In the genomic region with DNA sequence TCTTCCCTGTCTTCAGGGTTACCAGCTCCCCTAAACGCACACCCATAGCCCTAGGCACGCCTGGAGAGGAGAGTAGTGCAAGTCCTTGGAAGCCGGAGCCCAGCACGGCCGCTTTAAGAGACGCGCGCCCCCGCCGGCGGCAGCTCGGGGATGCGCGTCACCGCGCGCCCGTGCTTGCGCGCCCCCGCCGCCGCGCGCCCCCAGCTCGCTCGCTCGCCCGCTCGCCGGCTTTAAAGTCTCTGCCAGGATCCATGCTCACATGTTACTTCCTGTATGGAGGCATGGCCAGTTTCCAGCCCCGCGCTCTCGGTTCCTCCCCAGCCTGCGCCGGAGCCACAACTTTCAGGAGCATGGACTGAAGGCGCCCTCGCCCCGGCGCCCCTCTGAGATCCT, we compare ENCODE assay signal across 8 mouse cellular contexts. TPM values are rescaled to one million over a fixed set of nuclear protein-coding genes. Genes with fewer than 3 reads are reported as not detected.
DNase-seq lines count a peak whose midpoint lies in the region; ATAC-seq lines count a peak whose summit lies in the region.

A gene (plus strand): TSS at position 260 of the 393 bp plus-strand sequence.

- peak within 1 kb of the TSS; percentile 77 for H3K4me2 ChIP-seq in heart, embryonic 11.5 days
- H3K4me2 ChIP-seq in kidney, embryonic 15.5 days: peak within 1 kb of the TSS; percentile 81
- peak within 1 kb of the TSS; percentile 94 for H3K4me2 ChIP-seq in limb, embryonic 12.5 days
- H3K4me2 ChIP-seq in midbrain, embryonic 15.5 days: peak within 1 kb of the TSS; percentile 66

- peaks cover 12% of the 10 kb centered on the region for H3K27me3 ChIP-seq in forebrain, embryonic 10.5 days (ENCODE audit: poor library complexity, severe bottlenecking)
- H3K27me3 ChIP-seq in heart, embryonic 11.5 days (ENCODE audit: control insufficient read depth, insufficient read depth, low read length): no peaks in the 10 kb centered on the region
- H3K27me3 ChIP-seq in kidney, embryonic 15.5 days: no peaks in the 10 kb centered on the region
- H3K27me3 ChIP-seq in limb, embryonic 12.5 days: no peaks in the 10 kb centered on the region
- H3K27me3 ChIP-seq in midbrain, embryonic 15.5 days (replicated peaks): no peaks in the 10 kb centered on the region

- peak; percentile 28 for DNase-seq in thymus, postnatal 4 days
- no peak for DNase-seq in thymus, postnatal 14 days
- peak; percentile 87 for DNase-seq in forebrain, embryonic 10.5 days (ENCODE audit: extremely low spot score, low spot score)
- peak; percentile 72 for DNase-seq in telencephalon, adult 2 months (ENCODE audit: low read depth, low spot score)

- peak within 1 kb of the TSS; percentile 96 for H3K27ac ChIP-seq in forebrain, embryonic 10.5 days
- H3K27ac ChIP-seq in heart, embryonic 11.5 days (ENCODE audit: low read depth, low read length): peak within 1 kb of the TSS; percentile 95
- peak within 1 kb of the TSS; percentile 99 for H3K27ac ChIP-seq in kidney, embryonic 15.5 days
- H3K27ac ChIP-seq in limb, embryonic 12.5 days: peak within 1 kb of the TSS; percentile 99
- H3K27ac ChIP-seq in midbrain, embryonic 15.5 days: peak within 1 kb of the TSS; percentile 94

- H3K9ac ChIP-seq in heart, embryonic 11.5 days (ENCODE audit: low read depth, low read length): peak within 1 kb of the TSS; percentile 86
- H3K9ac ChIP-seq in kidney, embryonic 15.5 days: peak within 1 kb of the TSS; percentile 91
- H3K9ac ChIP-seq in limb, embryonic 12.5 days (replicated peaks): peak within 1 kb of the TSS; percentile 94
- peak within 1 kb of the TSS; percentile 88 for H3K9ac ChIP-seq in midbrain, embryonic 15.5 days

- under 1% methylated on average over 40 of the region's 40 CpGs for WGBS in forebrain, embryonic 10.5 days
- under 1% methylated on average over 40 of the region's 40 CpGs for WGBS in heart, embryonic 11.5 days (ENCODE audit: insufficient replicate concordance)
- WGBS in kidney, embryonic 15.5 days: under 1% methylated on average over 40 of the region's 40 CpGs
- under 1% methylated on average over 40 of the region's 40 CpGs for WGBS in limb, embryonic 12.5 days
- WGBS in midbrain, embryonic 15.5 days: 1% methylated on average over 40 of the region's 40 CpGs

- 0 out of 2 replicates have a peak, but pooled peaks cover 3% of the 10 kb centered on the region for H3K36me3 ChIP-seq in forebrain, embryonic 10.5 days (replicated peaks)
- H3K36me3 ChIP-seq in heart, embryonic 11.5 days (ENCODE audit: control insufficient read depth, insufficient read depth, low read length): no peaks in the 10 kb centered on the region
- H3K36me3 ChIP-seq in kidney, embryonic 15.5 days: no peaks in the 10 kb centered on the region
- peaks cover under 1% of the 10 kb centered on the region; the same call in 1 of the 2 replicates for H3K36me3 ChIP-seq in limb, embryonic 12.5 days
- H3K36me3 ChIP-seq in midbrain, embryonic 15.5 days (replicated peaks): no peaks in the 10 kb centered on the region

- peak; percentile 81 for ATAC-seq in heart, embryonic 11.5 days (replicated peaks; ENCODE audit: insufficient number of reproducible peaks, low FRiP score, low TSS enrichment)
- peak; percentile 87 for ATAC-seq in kidney, embryonic 15.5 days (replicated peaks; ENCODE audit: low FRiP score)
- ATAC-seq in limb, embryonic 12.5 days (ENCODE audit: insufficient number of reproducible peaks, insufficient read depth, low FRiP score, low TSS enrichment, low read depth): peak; percentile 89
- peak; percentile 88 for ATAC-seq in midbrain, embryonic 15.5 days (replicated peaks)

- H3K4me3 ChIP-seq in forebrain, embryonic 10.5 days: peak within 1 kb of the TSS; percentile 88
- peak within 1 kb of the TSS; percentile 73 for H3K4me3 ChIP-seq in heart, embryonic 11.5 days (ENCODE audit: low read depth, low read length)
- peak within 1 kb of the TSS; percentile 73 for H3K4me3 ChIP-seq in kidney, embryonic 15.5 days (replicated peaks)
- H3K4me3 ChIP-seq in limb, embryonic 12.5 days (replicated peaks): peak within 1 kb of the TSS; percentile 79
- H3K4me3 ChIP-seq in midbrain, embryonic 15.5 days: peak within 1 kb of the TSS; percentile 72

- H3K4me1 ChIP-seq in forebrain, embryonic 10.5 days: peaks cover 41% of the 10 kb centered on the region
- H3K4me1 ChIP-seq in heart, embryonic 11.5 days (ENCODE audit: control insufficient read depth, insufficient read depth, low read length): 0 out of 2 replicates have a peak, but pooled peaks cover 8% of the 10 kb centered on the region
- peaks cover 29% of the 10 kb centered on the region for H3K4me1 ChIP-seq in kidney, embryonic 15.5 days
- peaks cover 23% of the 10 kb centered on the region for H3K4me1 ChIP-seq in limb, embryonic 12.5 days (replicated peaks)
- peaks cover 20% of the 10 kb centered on the region for H3K4me1 ChIP-seq in midbrain, embryonic 15.5 days

- H3K9me3 ChIP-seq in forebrain, embryonic 10.5 days: no peaks in the 10 kb centered on the region
- H3K9me3 ChIP-seq in heart, embryonic 11.5 days (replicated peaks; ENCODE audit: control insufficient read depth, low read length): no peaks in the 10 kb centered on the region
- H3K9me3 ChIP-seq in kidney, embryonic 15.5 days (replicated peaks): no peaks in the 10 kb centered on the region
- H3K9me3 ChIP-seq in limb, embryonic 12.5 days: no peaks in the 10 kb centered on the region
- H3K9me3 ChIP-seq in midbrain, embryonic 15.5 days: no peaks in the 10 kb centered on the region

RNA-seq across cellular contexts. Expression of the gene that starts here (rescaled TPM):
- polyA plus RNA-seq in forebrain, embryonic 10.5 days (2016; fragmentation: Nextera tagmentation; extraction: Ambion mirVana): 37.0 and 38.6 TPM in 2 replicates
- 15.2 and 16.5 TPM in 2 replicates for polyA plus RNA-seq in heart, embryonic 11.5 days (2014; fragmentation: Nextera tagmentation; extraction: Ambion mirVana)
- polyA plus RNA-seq in kidney, embryonic 15.5 days (2015; fragmentation: Nextera tagmentation; extraction: Ambion mirVana): 39.9 and 40.4 TPM in 2 replicates
- polyA plus RNA-seq in limb, embryonic 12.5 days (2016; fragmentation: Nextera tagmentation; extraction: Ambion mirVana): 37.5 and 39.8 TPM in 2 replicates
- polyA plus RNA-seq in midbrain, embryonic 15.5 days (2015; fragmentation: Nextera tagmentation; extraction: Ambion mirVana): 43.3 and 46.6 TPM in 2 replicates
